Mouse (Mus musculus): ENCODE results near the gene S100a1. TPM values are rescaled to one million over a fixed set of nuclear protein-coding genes. Genes with fewer than 3 reads are reported as not detected.

S100a1 gene
- polyA plus RNA-seq, 1 experiment from 2014 or later = 6.9 TPM

DNA sequence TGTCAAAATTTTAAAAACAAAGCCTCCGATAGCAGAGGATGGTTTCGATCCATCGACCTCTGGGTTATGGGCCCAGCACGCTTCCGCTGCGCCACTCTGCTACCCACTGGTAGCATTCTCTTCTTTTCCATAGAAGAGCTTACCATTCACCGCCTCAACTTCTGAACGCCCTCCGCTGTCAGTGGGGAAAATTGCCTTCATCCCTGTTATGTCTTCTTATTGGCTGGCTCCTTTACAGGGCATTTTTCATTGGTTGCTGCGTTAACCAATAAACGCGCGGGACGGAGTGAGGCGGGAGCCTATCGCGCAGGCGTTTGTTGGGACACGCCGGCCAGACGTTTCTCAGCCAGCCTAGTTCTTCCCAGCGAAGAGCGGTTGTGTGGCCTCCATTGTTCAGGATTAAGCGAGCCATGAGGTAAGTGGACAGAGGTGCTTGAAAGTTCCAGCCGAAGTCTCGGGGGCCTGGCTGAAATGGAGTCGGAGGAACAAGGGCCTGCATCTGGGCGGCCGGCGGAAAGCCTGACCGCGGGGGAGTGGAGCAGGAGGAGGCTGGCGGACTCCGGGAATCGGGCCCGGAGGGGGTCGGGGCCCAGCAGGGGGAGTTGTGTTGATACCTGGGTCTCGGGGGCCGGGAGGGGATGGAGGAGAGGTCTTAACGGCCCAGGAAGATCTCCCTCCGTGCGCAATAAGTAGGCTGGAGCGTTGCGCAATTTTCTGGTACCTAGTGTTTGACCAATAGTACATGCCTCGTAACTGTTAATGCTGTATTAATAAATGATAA, 38.2 kb downstream of the S100a1 start, which contains the start of gene Ilf2:
TSS of gene Ilf2 (plus strand) at position 296 of the 781 bp plus-strand sequence.
- no peaks in the 10 kb centered on the region for H3K27me3 ChIP-seq
- peak within 1 kb of the TSS; percentile 87 for H3K9ac ChIP-seq (replicated peaks)
- H3K27ac ChIP-seq = peak within 1 kb of the TSS; percentile 90
- peaks cover 33% of the 10 kb centered on the region for H3K36me3 ChIP-seq
- H3K9me3 ChIP-seq = no peaks in the 10 kb centered on the region
- peak; percentile 100 for ATAC-seq
- peak within 1 kb of the TSS; percentile 84 for H3K4me3 ChIP-seq (replicated peaks)
- H3K4me2 ChIP-seq (replicated peaks) = peak within 1 kb of the TSS; percentile 78
- under 1% methylated on average over 45 of the region's 45 CpGs for WGBS
- H3K4me1 ChIP-seq (replicated peaks) = peaks cover 17% of the 10 kb centered on the region

DNA sequence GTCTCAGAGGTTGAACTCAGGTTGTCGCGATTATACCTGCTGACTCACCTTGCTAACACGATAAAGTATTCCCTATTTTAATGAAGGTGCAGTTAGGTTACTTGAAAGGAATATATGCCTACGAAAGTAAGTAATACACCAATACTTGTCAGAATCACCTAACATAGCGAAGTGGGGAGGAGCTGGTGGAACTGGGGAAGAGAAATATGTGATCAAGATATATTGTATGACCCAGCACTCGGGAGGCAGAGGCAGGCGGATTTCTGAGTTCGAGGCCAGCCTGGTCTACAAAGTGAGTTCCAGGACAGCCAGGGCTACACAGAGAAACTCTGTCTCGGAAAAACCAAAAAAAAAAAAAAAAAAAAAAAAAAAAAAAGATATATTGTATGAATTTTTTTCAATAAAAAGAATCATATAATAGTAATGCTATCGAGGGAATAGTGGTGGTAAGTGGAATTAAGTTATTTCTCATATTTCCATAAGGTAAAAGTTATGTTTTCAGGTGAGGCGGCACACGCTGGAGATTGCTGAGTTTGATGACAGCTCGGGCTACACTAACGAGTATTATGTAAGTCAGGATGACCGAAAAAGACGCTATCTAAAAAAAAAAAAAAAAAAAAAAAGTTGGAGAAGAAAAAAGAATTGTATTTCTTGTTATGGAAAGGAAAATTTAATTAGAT, 38.9 kb downstream of the S100a1 start:
- Histone ChIP-seq H3K36me3 (peaks cover 25% of the 10 kb centered on the region), H3K9ac (replicated peaks) (no peak overlapping the region), H3K9me3 (no peaks in the 10 kb centered on the region), H3K4me2 (replicated peaks) (0 out of 2 replicates have a peak overlapping the region, but pooled peaks have one; percentile 29), H3K4me1 (replicated peaks) (peaks cover 17% of the 10 kb centered on the region), H3K4me3 (replicated peaks) (peak overlapping the region; percentile 31), H3K27ac (no peak overlapping the region), H3K27me3 (no peaks in the 10 kb centered on the region)
- peak; percentile 25; the same call in 1 of the 2 replicates for ATAC-seq
- 43% methylated on average over 16 of the region's 16 CpGs for WGBS

DNA sequence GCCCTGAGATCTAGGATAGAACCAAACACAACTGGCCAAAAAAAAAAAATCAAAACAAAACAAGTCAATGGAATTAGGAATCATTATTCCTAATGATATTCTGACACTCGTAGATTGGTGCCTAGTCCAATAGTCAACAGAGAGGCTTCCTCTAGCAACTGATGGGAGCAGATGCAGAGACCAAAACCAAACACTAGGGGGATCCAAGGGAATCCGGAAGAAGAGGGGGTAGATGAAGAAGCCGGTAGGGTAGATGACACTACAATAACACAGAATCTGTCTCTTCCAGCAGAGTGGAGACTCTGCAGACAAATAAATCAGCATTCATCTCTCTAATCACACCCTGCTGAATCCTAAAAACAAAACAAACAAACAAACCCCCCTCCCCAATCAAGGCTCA, 42.0 kb downstream of the S100a1 start:
- H3K9me3 ChIP-seq = no peaks in the 10 kb centered on the region

DNA sequence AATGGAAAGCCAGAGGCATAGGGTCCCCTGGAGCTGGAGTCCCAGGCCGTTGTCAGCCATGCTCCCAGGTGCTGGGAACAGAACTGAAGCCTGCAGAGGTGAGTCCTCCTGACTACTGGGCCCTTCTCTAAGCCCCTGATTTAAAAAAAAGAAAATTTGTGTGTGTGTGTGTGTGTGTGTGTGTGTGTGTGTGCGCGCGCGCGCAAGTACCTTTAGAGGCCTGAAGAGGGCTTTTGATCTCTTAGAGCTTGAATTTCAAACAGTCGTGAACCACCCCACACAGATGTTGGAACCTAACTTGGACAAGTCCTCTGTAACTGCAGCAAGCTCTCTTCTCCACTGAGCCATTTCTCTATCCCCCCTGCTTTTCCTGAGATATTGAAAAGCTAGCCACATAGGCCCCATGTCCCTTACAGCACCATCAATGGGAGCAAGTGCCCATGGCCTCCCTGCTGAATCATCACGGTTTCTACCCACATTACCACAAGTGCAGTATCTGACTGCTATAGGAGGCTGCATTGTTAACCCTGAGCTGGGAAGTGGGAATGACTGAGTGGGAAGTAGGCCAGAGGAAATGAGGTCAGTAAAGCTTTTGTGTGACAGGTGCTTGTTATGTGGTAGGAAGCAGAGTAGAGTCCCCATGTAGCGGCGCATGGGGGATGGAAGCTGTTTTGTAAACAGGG, 46.4 kb downstream of the S100a1 start:
- Histone ChIP-seq H3K9me3 (no peaks in the 10 kb centered on the region), H3K27ac (no peak overlapping the region), H3K4me1 (replicated peaks) (peaks cover 14% of the 10 kb centered on the region), H3K9ac (replicated peaks) (no peak overlapping the region), H3K4me3 (replicated peaks) (no peak overlapping the region), H3K36me3 (no peaks in the 10 kb centered on the region), H3K27me3 (peaks cover 36% of the 10 kb centered on the region), H3K4me2 (replicated peaks) (no peak overlapping the region)
- 93% methylated on average over 10 of the region's 10 CpGs for WGBS
- no peak for ATAC-seq

More for the DNA sequence above, 42.0 kb downstream of the S100a1 start:
- Histone ChIP-seq H3K4me3 (replicated peaks) (no peak overlapping the region), H3K4me2 (replicated peaks) (no peak overlapping the region), H3K27ac (no peak overlapping the region), H3K9ac (replicated peaks) (no peak overlapping the region), H3K4me1 (replicated peaks) (peaks cover 5% of the 10 kb centered on the region), H3K27me3 (no peaks in the 10 kb centered on the region), H3K36me3 (no peaks in the 10 kb centered on the region)
- WGBS = 38% methylated on average over 3 of the region's 3 CpGs
- no peak for ATAC-seq

DNA sequence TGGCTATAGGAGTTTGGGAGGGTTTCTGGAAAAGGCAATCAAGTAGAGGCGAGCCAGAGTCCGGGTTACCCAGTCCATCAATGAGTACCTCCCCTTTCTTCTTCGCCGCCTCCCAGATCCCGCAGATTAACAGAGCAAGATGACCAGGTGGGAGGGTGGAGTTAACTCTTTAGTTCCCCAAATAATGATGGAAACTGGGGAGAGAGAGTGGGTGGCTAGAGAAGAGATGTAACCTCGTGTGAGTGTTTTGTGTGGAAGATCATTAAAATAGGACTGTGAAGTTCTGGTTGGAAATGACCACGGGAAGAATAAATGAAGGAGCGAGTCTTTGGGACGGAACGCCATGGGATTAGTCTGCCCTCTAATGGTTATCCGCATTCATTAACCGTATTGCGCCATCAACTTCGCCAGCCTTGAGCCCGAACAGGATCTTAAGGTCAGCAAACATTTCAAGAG, 47.9 kb downstream of the S100a1 start:
- peak overlapping the region; percentile 89 for H3K4me2 ChIP-seq (replicated peaks)
- H3K4me3 ChIP-seq (replicated peaks) = peak overlapping the region; percentile 58
- H3K27me3 ChIP-seq = peaks cover 50% of the 10 kb centered on the region
- WGBS = 1% methylated on average over 15 of the region's 15 CpGs
- no peak overlapping the region for H3K27ac ChIP-seq
- H3K9me3 ChIP-seq = no peaks in the 10 kb centered on the region
- H3K36me3 ChIP-seq = no peaks in the 10 kb centered on the region
- peaks cover 14% of the 10 kb centered on the region for H3K4me1 ChIP-seq (replicated peaks)
- peak; percentile 49 for ATAC-seq
- peak overlapping the region; percentile 57 for H3K9ac ChIP-seq (replicated peaks)

DNA sequence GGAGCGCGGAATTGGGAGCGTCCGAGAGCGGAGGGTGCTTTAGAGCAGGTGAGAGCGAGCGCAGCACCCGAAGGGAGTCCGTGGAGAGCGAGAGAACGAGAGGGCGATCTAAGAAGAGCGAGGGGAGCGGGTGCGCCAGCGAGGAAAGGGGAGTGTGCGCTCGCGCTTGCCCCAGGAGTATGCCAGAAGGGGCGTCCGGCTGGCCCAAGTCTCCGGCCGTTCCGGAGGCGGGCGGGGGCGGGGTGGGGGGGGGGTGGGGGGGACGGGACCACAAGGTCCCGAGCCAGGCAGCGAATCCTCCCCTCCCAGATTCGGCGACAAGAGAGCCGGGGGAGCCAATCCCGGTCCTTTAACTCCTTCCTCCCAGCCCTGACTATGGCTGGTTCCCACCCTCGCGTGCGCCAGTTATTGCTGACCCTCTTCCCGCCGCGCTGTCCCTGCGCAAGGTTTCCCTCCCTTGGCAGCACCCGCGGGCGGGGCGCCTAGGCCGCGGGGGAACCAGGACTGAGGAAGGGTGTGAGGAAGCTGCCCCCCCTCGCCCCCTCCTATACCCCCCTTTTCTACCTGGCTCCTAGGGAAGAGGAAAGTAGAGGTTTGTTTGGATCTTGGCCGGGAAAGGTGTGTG, 48.4 kb downstream of the S100a1 start, which contains the start of gene Npr1:
TSS of gene Npr1 (minus strand) at position 181 of the 625 bp plus-strand sequence.
- WGBS = under 1% methylated on average over 37 of the region's 49 CpGs
- Histone ChIP-seq H3K4me2 (replicated peaks) (peak within 1 kb of the TSS; percentile 89), H3K27ac (no peak within 1 kb of the TSS), H3K9ac (replicated peaks) (peak within 1 kb of the TSS; percentile 57), H3K4me3 (replicated peaks) (peak within 1 kb of the TSS; percentile 58), H3K4me1 (replicated peaks) (peaks cover 14% of the 10 kb centered on the region), H3K27me3 (peaks cover 55% of the 10 kb centered on the region), H3K36me3 (no peaks in the 10 kb centered on the region), H3K9me3 (no peaks in the 10 kb centered on the region)
- peak; percentile 61 for ATAC-seq

DNA sequence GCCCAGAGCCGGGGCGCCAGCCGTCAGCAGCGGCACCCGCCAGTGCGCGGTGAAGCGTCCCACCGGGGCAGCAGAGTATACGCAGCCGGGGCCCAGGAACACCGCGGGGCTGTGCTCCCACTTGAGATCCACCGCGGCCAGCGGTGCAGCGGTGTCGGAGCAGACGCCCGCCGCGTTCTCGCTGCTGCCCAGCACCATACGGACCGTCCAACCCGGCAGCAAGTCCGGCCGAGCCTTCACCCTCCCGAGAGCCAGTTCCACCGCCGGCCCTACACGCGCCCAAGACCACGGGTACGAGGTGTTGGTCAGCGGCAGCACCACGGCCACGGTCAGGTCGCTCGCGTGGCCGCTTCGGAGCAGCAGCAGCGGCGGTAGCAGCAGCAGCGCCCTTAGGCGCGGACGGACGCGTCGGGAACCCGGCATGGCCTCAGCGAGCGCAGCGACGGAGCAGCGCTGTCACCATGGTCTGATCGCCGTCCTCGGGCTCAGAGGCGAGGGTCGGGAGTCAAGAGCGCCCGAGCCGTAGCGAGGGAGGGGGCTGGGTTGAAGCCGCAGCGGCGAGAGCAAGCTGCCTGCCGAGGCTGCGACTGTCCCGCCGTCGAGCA, 49.0 kb downstream of the S100a1 start:
- under 1% methylated on average over 75 of the region's 75 CpGs for WGBS

DNA sequence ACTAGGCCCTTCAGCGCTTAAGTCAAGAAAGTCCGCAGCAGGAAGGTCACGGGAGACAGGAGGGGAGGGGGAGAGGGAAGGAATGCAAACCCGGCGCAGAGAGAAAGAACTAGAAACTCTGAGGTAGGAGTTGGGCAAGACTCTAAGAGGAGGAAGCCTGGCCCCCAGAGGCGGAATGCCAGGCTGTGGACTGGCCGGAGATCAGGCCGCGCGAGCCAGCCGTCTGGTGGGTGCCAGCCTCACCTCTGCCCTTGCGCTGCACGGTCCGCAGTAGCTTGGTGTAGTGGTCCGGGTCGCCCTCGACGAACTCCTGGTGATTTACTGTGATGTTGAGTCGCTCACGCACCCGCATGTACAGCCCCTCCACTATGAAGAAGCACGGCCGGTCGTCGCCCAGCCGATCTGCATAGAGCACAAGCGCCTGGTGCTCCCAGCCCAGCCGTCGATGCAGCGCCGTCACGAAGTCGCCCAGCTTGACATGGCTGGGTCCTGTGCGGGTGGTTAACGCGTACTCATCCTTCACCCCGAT, 49.6 kb downstream of the S100a1 start:
- Histone ChIP-seq H3K36me3 (no peaks in the 10 kb centered on the region), H3K9ac (replicated peaks) (0 out of 2 replicates have a peak overlapping the region, but pooled peaks have one; percentile 57), H3K9me3 (no peaks in the 10 kb centered on the region), H3K27ac (no peak overlapping the region), H3K27me3 (peaks cover 58% of the 10 kb centered on the region), H3K4me3 (replicated peaks) (peak overlapping the region; percentile 58), H3K4me1 (replicated peaks) (peaks cover 14% of the 10 kb centered on the region), H3K4me2 (replicated peaks) (peak overlapping the region; percentile 89)
- no peak; the same call in 1 of the 2 replicates for ATAC-seq
- WGBS = 12% methylated on average over 37 of the region's 37 CpGs

More for the DNA sequence above, 49.0 kb downstream of the S100a1 start:
- peak overlapping the region; percentile 89 for H3K4me2 ChIP-seq (replicated peaks)
- H3K27ac ChIP-seq = no peak overlapping the region
- peaks cover 58% of the 10 kb centered on the region for H3K27me3 ChIP-seq
- H3K4me3 ChIP-seq (replicated peaks) = peak overlapping the region; percentile 58
- no peaks in the 10 kb centered on the region for H3K36me3 ChIP-seq
- H3K9ac ChIP-seq (replicated peaks) = peak overlapping the region; percentile 57
- peaks cover 14% of the 10 kb centered on the region for H3K4me1 ChIP-seq (replicated peaks)
- H3K9me3 ChIP-seq = no peaks in the 10 kb centered on the region
- peak; percentile 64 for ATAC-seq

DNA sequence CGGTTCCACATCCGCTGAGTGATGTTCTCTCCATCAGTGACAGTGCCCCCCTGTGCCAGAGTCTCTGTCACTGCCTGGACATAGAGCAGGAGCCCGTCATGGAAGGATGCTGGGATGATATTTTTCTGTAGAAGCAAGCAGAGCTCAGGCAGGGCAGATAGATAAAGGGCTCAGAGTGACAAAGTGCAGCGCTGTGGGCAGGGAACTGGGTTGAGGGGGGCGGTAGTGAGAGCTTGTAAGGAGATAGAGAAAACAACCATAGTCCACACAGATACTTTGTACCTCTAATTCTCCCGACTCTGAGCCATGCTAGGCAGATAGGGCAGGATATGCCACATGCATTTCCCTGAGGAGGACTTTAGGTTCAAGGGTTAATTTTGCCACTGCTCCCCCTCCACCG, 51.6 kb downstream of the S100a1 start:
- H3K36me3 ChIP-seq = no peaks in the 10 kb centered on the region
- no peaks in the 10 kb centered on the region for H3K9me3 ChIP-seq
- ATAC-seq = no peak
- peaks cover 14% of the 10 kb centered on the region for H3K4me1 ChIP-seq (replicated peaks)
- H3K4me3 ChIP-seq (replicated peaks) = no peak overlapping the region
- no peak overlapping the region for H3K9ac ChIP-seq (replicated peaks)
- no peak overlapping the region for H3K27ac ChIP-seq
- no peak overlapping the region for H3K4me2 ChIP-seq (replicated peaks)
- peaks cover 58% of the 10 kb centered on the region for H3K27me3 ChIP-seq
- 23% methylated on average over 7 of the region's 7 CpGs for WGBS

DNA sequence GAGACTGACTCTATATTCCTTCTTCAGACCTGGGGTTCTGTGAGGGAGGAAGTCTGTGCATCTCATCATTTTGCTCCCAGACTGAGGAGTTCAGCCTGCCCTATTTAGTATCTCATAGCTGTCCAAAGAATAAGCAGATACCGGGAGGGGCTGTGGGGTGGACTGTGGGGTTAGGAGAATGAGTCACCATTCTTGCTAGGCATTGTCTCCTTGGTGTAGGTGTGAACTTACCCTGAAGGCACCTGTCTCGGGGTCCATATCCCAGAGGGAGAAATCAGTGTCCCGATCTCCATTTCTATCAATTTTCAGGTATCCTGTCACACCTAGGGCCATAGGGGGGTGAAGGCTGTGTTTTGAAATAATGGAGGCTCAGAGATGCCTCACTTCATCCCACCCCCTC, 52.3 kb downstream of the S100a1 start:
- Histone ChIP-seq H3K36me3 (no peaks in the 10 kb centered on the region), H3K4me3 (replicated peaks) (no peak overlapping the region), H3K27ac (no peak overlapping the region), H3K4me1 (replicated peaks) (peaks cover 14% of the 10 kb centered on the region), H3K9ac (replicated peaks) (no peak overlapping the region), H3K4me2 (replicated peaks) (no peak overlapping the region), H3K9me3 (no peaks in the 10 kb centered on the region), H3K27me3 (peaks cover 58% of the 10 kb centered on the region)
- 84% methylated on average over 3 of the region's 3 CpGs for WGBS
- ATAC-seq = no peak
